Mouse (Mus musculus) liver, embryonic 13.5 days (tissue): ENCODE measurements around the gene Tab1. TPM values are rescaled to one million over a fixed set of nuclear protein-coding genes. Genes with fewer than 3 reads are reported as not detected.
A peak's percentile ranks its signal among the peaks of the same experiment; 100 is the strongest.

Source experiments
- ATAC-seq: fragments of 200-750 bp; cut with Nextera tagmentation; 2 replicates; pipeline ENCODE4 v1.8.0; 2017; ENCODE audit warnings: low read depth, mild to moderate bottlenecking, moderate number of reproducible peaks, moderate library complexity
- DNase-seq: peaks from one replicate; pipeline ENCODE4 v3.0.0; 2022
- H3K27ac ChIP-seq: fragments of 300-500 bp; sonication (generic); 2 replicates; pipeline ENCODE4 v1.5.1; 2015; ENCODE audit warnings: moderate library complexity, mild to moderate bottlenecking, inconsistent platforms
- H3K27me3 ChIP-seq: fragments of 300-500 bp; sonication (generic); 2 replicates; pipeline ENCODE4 v1.6.1; 2015; ENCODE audit warnings: mild to moderate bottlenecking, inconsistent platforms
- H3K36me3 ChIP-seq: fragments of 300-500 bp; sonication (generic); 2 replicates; pipeline ENCODE4 v1.6.1; 2015; ENCODE audit warnings: mild to moderate bottlenecking, inconsistent platforms
- H3K4me1 ChIP-seq: fragments of 300-500 bp; sonication (generic); replicated peaks from 2 replicates; pipeline ENCODE4 v1.6.1; 2015; ENCODE audit warnings: inconsistent platforms
- H3K4me2 ChIP-seq: fragments of 300-500 bp; sonication (generic); 2 replicates; pipeline ENCODE4 v1.6.1; 2015; ENCODE audit warnings: inconsistent platforms, mild to moderate bottlenecking, moderate library complexity
- H3K4me3 ChIP-seq: fragments of 300-500 bp; sonication (generic); replicated peaks from 2 replicates; pipeline ENCODE4 v1.5.1; 2015; ENCODE audit warnings: mild to moderate bottlenecking, inconsistent platforms
- H3K9ac ChIP-seq: fragments of 300-500 bp; sonication (generic); 2 replicates; pipeline ENCODE4 v1.6.1; 2015; ENCODE audit warnings: mild to moderate bottlenecking, inconsistent platforms
- H3K9me3 ChIP-seq: fragments of 300-500 bp; sonication (generic); replicated peaks from 2 replicates; pipeline ENCODE4 v1.6.1; 2016; ENCODE audit warnings: inconsistent platforms
- WGBS: fragments of 180-500 bp; shearing (Covaris S2); methylation state at CpG from one replicate; pipeline ENCODE4 v1.1.7; 2015; ENCODE audit not compliant: insufficient replicate concordance; 5-methylcytosine and 5-hydroxymethylcytosine counted together
- polyA plus RNA-seq: library from polyadenylated mRNA; unstranded; fragments of >200 nt; fragmentation: Nextera tagmentation; extraction: Ambion mirVana; gene quantifications from 2 replicates; pipeline ENCODE4 v1.2.1, GENCODE M21; 2015

The Tab1 gene
- polyA plus RNA-seq, 1 experiment from 2014 or later = 12.5 TPM

- no peak overlapping the region for H3K4me2 ChIP-seq
- H3K9ac ChIP-seq = no peak overlapping the region
- 87% methylated on average over 13 of the region's 13 CpGs for WGBS
- no peaks in the 10 kb centered on the region for H3K9me3 ChIP-seq
- DNase-seq (no peak), ATAC-seq (no peak)
- H3K27me3 ChIP-seq = peaks cover 28% of the 10 kb centered on the region
- no peak overlapping the region for H3K4me3 ChIP-seq
- no peak overlapping the region for H3K27ac ChIP-seq
- H3K36me3 ChIP-seq = no peaks in the 10 kb centered on the region
- H3K4me1 ChIP-seq = peaks cover 79% of the 10 kb centered on the region
Measured at GRCm38 (mm10) chr15:80094201-80094600, 38.7 kb upstream of the Tab1 start.

- no peaks in the 10 kb centered on the region for H3K9me3 ChIP-seq
- no peaks in the 10 kb centered on the region for H3K36me3 ChIP-seq
- H3K4me2 ChIP-seq = no peak overlapping the region
- H3K4me1 ChIP-seq = peaks cover 79% of the 10 kb centered on the region
- peaks cover 28% of the 10 kb centered on the region for H3K27me3 ChIP-seq
- WGBS = 76% methylated on average over 1 of the region's 1 CpGs
- DNase-seq (no peak), ATAC-seq (no peak)
- no peak overlapping the region for H3K9ac ChIP-seq
- H3K4me3 ChIP-seq = no peak overlapping the region
- peak overlapping the region; percentile 99 for H3K27ac ChIP-seq
Measured at GRCm38 (mm10) chr15:80095596-80095995, 37.3 kb upstream of the Tab1 start.

- Histone ChIP-seq H3K27ac (peak overlapping the region; percentile 99), H3K27me3 (peaks cover 24% of the 10 kb centered on the region), H3K4me3 (peak overlapping the region; percentile 54)
Measured at GRCm38 (mm10) chr15:80096406-80096805, 36.5 kb upstream of the Tab1 start.

GRCm38 (mm10) chr15:80096946-80097881 is 35.7 kb upstream of the Tab1 start:
- Histone ChIP-seq H3K27ac (peak overlapping the region; percentile 99), H3K36me3 (no peaks in the 10 kb centered on the region), H3K4me3 (peak overlapping the region; percentile 54), H3K27me3 (peaks cover 16% of the 10 kb centered on the region), H3K4me1 (peaks cover 73% of the 10 kb centered on the region), H3K9ac (peak overlapping the region; percentile 75), H3K4me2 (peak overlapping the region; percentile 75), H3K9me3 (no peaks in the 10 kb centered on the region)
- ATAC-seq (peak; percentile 82), DNase-seq (peak; percentile 77)
- WGBS = 8% methylated on average over 20 of the region's 20 CpGs

More at GRCm38 (mm10) chr15:80096406-80096805, 36.5 kb upstream of the Tab1 start:
- 87% methylated on average over 10 of the region's 10 CpGs for WGBS
- H3K4me1 ChIP-seq = peaks cover 78% of the 10 kb centered on the region
- H3K36me3 ChIP-seq = no peaks in the 10 kb centered on the region
- H3K4me2 ChIP-seq = peak overlapping the region; percentile 75
- H3K9me3 ChIP-seq = no peaks in the 10 kb centered on the region
- DNase-seq (no peak), ATAC-seq (no peak)
- peak overlapping the region; percentile 75 for H3K9ac ChIP-seq

- ATAC-seq = peak; percentile 93
- peak overlapping the region; percentile 75 for H3K9ac ChIP-seq
Measured at GRCm38 (mm10) chr15:80097999-80098461, 34.9 kb upstream of the Tab1 start.

GRCm38 (mm10) chr15:80098809-80099208 is 34.1 kb upstream of the Tab1 start:
- WGBS = 24% methylated on average over 9 of the region's 9 CpGs
- DNase-seq (no peak), ATAC-seq (no peak)
- H3K9ac ChIP-seq = peak overlapping the region; percentile 75
- no peaks in the 10 kb centered on the region for H3K9me3 ChIP-seq
- H3K27me3 ChIP-seq = 0 out of 2 replicates have a peak, but pooled peaks cover 5% of the 10 kb centered on the region
- H3K4me2 ChIP-seq = peak overlapping the region; percentile 75
- peaks cover 80% of the 10 kb centered on the region for H3K4me1 ChIP-seq
- H3K36me3 ChIP-seq = no peaks in the 10 kb centered on the region
- H3K4me3 ChIP-seq = peak overlapping the region; percentile 54
- peak overlapping the region; percentile 99 for H3K27ac ChIP-seq

More at GRCm38 (mm10) chr15:80097999-80098461, 34.9 kb upstream of the Tab1 start:
- H3K4me2 ChIP-seq = peak overlapping the region; percentile 75
- peaks cover 8% of the 10 kb centered on the region; the same call in 1 of the 2 replicates for H3K27me3 ChIP-seq
- WGBS = 23% methylated on average over 8 of the region's 8 CpGs
- H3K4me3 ChIP-seq = peak overlapping the region; percentile 54
- DNase-seq = peak; percentile 82
- H3K9me3 ChIP-seq = no peaks in the 10 kb centered on the region
- peak overlapping the region; percentile 99 for H3K27ac ChIP-seq
- H3K4me1 ChIP-seq = peaks cover 73% of the 10 kb centered on the region
- no peaks in the 10 kb centered on the region for H3K36me3 ChIP-seq

- Histone ChIP-seq H3K4me2 (peak overlapping the region; percentile 75), H3K27ac (peak overlapping the region; percentile 99), H3K4me3 (no peak overlapping the region), H3K36me3 (no peaks in the 10 kb centered on the region), H3K27me3 (0 out of 2 replicates have a peak, but pooled peaks cover 3% of the 10 kb centered on the region), H3K9me3 (no peaks in the 10 kb centered on the region), H3K4me1 (peaks cover 83% of the 10 kb centered on the region), H3K9ac (peak overlapping the region; percentile 75; the same call in 1 of the 2 replicates)
- DNase-seq (no peak), ATAC-seq (no peak)
- WGBS = 63% methylated on average over 3 of the region's 3 CpGs
Measured at GRCm38 (mm10) chr15:80099477-80099876, 33.5 kb upstream of the Tab1 start.

- H3K27ac ChIP-seq = peak overlapping the region; percentile 43; the same call in 1 of the 2 replicates
- WGBS = 71% methylated on average over 3 of the region's 3 CpGs
- no peaks in the 10 kb centered on the region for H3K36me3 ChIP-seq
- H3K4me1 ChIP-seq = peaks cover 84% of the 10 kb centered on the region
- no peak for DNase-seq
- no peak for ATAC-seq
- no peak overlapping the region for H3K4me3 ChIP-seq
- no peaks in the 10 kb centered on the region for H3K9me3 ChIP-seq
- no peak overlapping the region for H3K4me2 ChIP-seq
- H3K27me3 ChIP-seq = 0 out of 2 replicates have a peak, but pooled peaks cover 3% of the 10 kb centered on the region
- no peak overlapping the region for H3K9ac ChIP-seq
Measured at GRCm38 (mm10) chr15:80100196-80100595, 32.7 kb upstream of the Tab1 start.

- Histone ChIP-seq H3K27ac (no peak overlapping the region; the same call in 1 of the 2 replicates), H3K9me3 (no peaks in the 10 kb centered on the region), H3K36me3 (no peaks in the 10 kb centered on the region), H3K9ac (no peak overlapping the region), H3K4me2 (no peak overlapping the region), H3K4me3 (no peak overlapping the region), H3K4me1 (peaks cover 86% of the 10 kb centered on the region), H3K27me3 (0 out of 2 replicates have a peak, but pooled peaks cover 3% of the 10 kb centered on the region)
- WGBS = 54% methylated on average over 10 of the region's 10 CpGs
- no peak for DNase-seq
- ATAC-seq = no peak
Measured at GRCm38 (mm10) chr15:80100871-80101270, 32.1 kb upstream of the Tab1 start.

GRCm38 (mm10) chr15:80101503-80101902 is 31.4 kb upstream of the Tab1 start:
- H3K36me3 ChIP-seq = no peaks in the 10 kb centered on the region
- WGBS = 79% methylated on average over 6 of the region's 6 CpGs
- ATAC-seq (no peak), DNase-seq (no peak)
- H3K4me3 ChIP-seq = no peak overlapping the region
- H3K9me3 ChIP-seq = no peaks in the 10 kb centered on the region
- H3K9ac ChIP-seq = no peak overlapping the region
- H3K27ac ChIP-seq = peak overlapping the region; percentile 35; the same call in 1 of the 2 replicates
- H3K27me3 ChIP-seq = no peaks in the 10 kb centered on the region
- H3K4me1 ChIP-seq = peaks cover 85% of the 10 kb centered on the region
- no peak overlapping the region for H3K4me2 ChIP-seq

GRCm38 (mm10) chr15:80102495-80102894 is 30.4 kb upstream of the Tab1 start:
- no peak overlapping the region for H3K4me2 ChIP-seq
- no peak overlapping the region for H3K4me3 ChIP-seq
- no peak overlapping the region for H3K9ac ChIP-seq
- H3K27ac ChIP-seq = no peak overlapping the region
- no peaks in the 10 kb centered on the region for H3K36me3 ChIP-seq
- peaks cover 75% of the 10 kb centered on the region for H3K4me1 ChIP-seq
- ATAC-seq = no peak
- DNase-seq = no peak
- no peaks in the 10 kb centered on the region for H3K9me3 ChIP-seq
- 63% methylated on average over 6 of the region's 6 CpGs for WGBS
- H3K27me3 ChIP-seq = no peaks in the 10 kb centered on the region
